Mouse (Mus musculus) ovary, adult 18-20 months (tissue): ENCODE measurements around the gene Ptprd.

Experiments used
- DNase-seq: peaks from one replicate; pipeline ENCODE4 v3.0.0; 2022; ENCODE audit warnings: low spot score, mixed read lengths

Gene Ptprd

GRCm38 (mm10) chr4:76021670-76022069 is 2190.1 kb downstream of the Ptprd start:
- DNase-seq = no peak

GRCm38 (mm10) chr4:76015026-76015425 is 2196.7 kb downstream of the Ptprd start:
- no peak for DNase-seq

- no peak for DNase-seq
These were observed 2197.5 kb downstream of the Ptprd start for GRCm38 (mm10) chr4:76014151-76014840.

GRCm38 (mm10) chr4:76008580-76008979 is 2203.2 kb downstream of the Ptprd start:
- DNase-seq = no peak

- no peak for DNase-seq
These were observed 2204.5 kb downstream of the Ptprd start for GRCm38 (mm10) chr4:76007219-76007618.

- no peak for DNase-seq
These were observed 2205.0 kb downstream of the Ptprd start for GRCm38 (mm10) chr4:76006717-76007116.

- DNase-seq = no peak
These were observed 2207.6 kb downstream of the Ptprd start for GRCm38 (mm10) chr4:76004161-76004560.

- DNase-seq = no peak
These were observed 2211.5 kb downstream of the Ptprd start for GRCm38 (mm10) chr4:76000258-76000657.

GRCm38 (mm10) chr4:75995841-75996240 is 2215.9 kb downstream of the Ptprd start:
- DNase-seq = no peak

- no peak for DNase-seq
These were observed 2217.2 kb downstream of the Ptprd start for GRCm38 (mm10) chr4:75994576-75994975.

- no peak for DNase-seq
These were observed 2218.7 kb downstream of the Ptprd start for GRCm38 (mm10) chr4:75993092-75993491.

- DNase-seq = peak; percentile 77
These were observed 2220.0 kb downstream of the Ptprd start for GRCm38 (mm10) chr4:75991621-75992245.

GRCm38 (mm10) chr4:75974728-75975127 is 2237.0 kb downstream of the Ptprd start:
- DNase-seq = no peak

- no peak for DNase-seq
These were observed 2238.4 kb downstream of the Ptprd start for GRCm38 (mm10) chr4:75973322-75973721.

- no peak for DNase-seq
These were observed 2241.8 kb downstream of the Ptprd start for GRCm38 (mm10) chr4:75969961-75970360.

GRCm38 (mm10) chr4:75968618-75969017 is 2243.1 kb downstream of the Ptprd start:
- DNase-seq = no peak

GRCm38 (mm10) chr4:75965810-75966209 is 2246.0 kb downstream of the Ptprd start:
- DNase-seq = no peak

- no peak for DNase-seq
These were observed 2248.8 kb downstream of the Ptprd start for GRCm38 (mm10) chr4:75962916-75963315.

- no peak for DNase-seq
These were observed 2249.9 kb downstream of the Ptprd start for GRCm38 (mm10) chr4:75961865-75962264.

- no peak for DNase-seq
These were observed 2258.3 kb downstream of the Ptprd start for GRCm38 (mm10) chr4:75953349-75954060.

GRCm38 (mm10) chr4:75950582-75950981 is 2261.2 kb downstream of the Ptprd start:
- DNase-seq = no peak

GRCm38 (mm10) chr4:75894871-75895270 is 2316.9 kb downstream of the Ptprd start:
- DNase-seq = no peak
